Mouse (Mus musculus) MN1 (cell line): ENCODE data around the gene Fgd6.

ENCODE experiments used
- DNase-seq: peaks from one replicate; pipeline ENCODE4 v3.0.0-alpha.2; 2016; ENCODE audit warnings: low spot score

The Fgd6 gene

DNA sequence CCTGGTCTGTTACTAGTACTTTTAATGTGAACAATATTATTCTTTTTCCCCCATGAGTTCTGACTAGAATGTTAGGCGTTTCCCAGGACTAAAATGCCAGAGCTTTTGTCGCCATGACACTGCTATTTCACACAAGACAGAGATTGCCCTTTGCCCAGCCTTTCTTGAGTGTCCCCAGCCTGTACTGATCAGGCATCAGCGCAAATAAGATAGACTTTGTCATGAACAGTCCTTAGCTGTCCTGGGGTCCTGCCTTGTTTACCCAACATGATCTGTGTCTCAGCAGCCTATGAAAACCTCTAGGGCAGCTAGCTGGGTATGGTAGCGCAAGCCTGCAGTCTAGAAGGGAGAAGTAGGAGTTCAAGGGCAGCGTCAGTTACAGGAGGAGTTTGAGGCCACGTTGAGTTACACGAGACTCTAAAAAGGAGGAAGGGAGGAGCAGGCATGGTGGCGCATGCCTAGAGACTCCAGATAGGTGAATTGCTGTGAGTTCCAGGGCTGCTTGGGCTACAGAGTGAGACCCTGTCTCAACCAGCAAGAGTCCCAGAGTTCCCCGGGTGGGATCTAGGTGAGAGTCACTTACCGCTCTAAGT lies 103.2 kb downstream of the Fgd6 start:
- no peak for DNase-seq

DNA sequence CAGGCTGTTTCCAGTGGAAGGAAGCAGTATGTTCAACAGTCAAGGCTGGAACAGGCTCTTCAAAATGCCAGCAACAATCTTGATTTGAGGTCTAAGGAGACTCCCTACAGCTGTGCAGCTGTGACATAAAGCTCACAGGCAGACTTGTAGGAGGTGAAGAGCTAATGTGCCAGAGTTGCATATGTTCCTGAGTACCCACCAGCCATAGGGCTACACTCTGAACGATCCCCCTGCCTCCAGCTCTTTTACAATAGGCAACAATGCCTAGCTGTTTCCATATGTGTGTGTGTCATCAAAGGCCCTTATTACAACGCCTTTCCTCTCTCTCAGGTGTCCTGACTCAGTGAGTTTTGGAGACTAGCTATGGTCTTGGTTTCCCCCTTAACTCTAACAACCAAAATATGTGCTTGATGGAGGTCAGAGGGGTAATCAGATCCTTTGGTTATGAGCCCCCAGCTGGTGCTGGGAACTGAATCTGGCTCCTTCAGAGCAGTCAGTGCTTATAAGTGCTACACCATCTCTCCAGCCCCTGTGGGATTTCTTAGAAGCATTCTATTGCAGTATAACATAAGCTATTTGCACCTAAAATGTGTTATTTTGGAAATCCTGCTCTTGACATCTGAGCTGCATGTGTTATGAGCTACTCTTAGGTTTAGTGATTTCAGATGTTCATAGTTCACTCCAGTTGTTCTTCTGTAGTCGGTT lies 104.6 kb downstream of the Fgd6 start:
- DNase-seq: no peak

GRCm38 (mm10) chr10:94142427-94142826 lies 106.6 kb downstream of the Fgd6 start:
- no peak for DNase-seq

GRCm38 (mm10) chr10:94144581-94144980 lies 108.8 kb downstream of the Fgd6 start:
- DNase-seq: no peak

DNA sequence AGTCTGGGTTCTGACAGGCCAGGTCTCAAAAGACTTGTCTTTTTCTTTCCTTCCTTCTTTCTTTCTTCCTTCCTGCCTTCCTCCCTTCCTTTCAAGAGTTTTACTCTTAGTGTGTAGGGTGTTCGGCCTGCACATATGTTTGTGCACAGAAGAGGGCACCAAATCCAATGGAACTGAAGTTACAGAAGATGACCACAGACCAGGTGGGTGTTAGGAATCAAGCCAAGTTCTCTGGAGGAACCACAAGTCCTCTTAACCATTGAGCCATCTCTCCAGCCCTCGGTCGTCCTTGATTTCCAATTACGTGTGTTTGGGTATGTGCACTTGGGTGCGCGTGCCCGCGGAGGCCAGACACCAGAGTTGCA lies 111.6 kb downstream of the Fgd6 start:
- DNase-seq: peak; percentile 82

- peak; percentile 89 for DNase-seq
Measured at GRCm38 (mm10) chr10:94147756-94148531, 112.1 kb downstream of the Fgd6 start, which contains the start of gene Nr2c1. TSS of gene Nr2c1 (plus strand) at chr10:94148023.

DNA sequence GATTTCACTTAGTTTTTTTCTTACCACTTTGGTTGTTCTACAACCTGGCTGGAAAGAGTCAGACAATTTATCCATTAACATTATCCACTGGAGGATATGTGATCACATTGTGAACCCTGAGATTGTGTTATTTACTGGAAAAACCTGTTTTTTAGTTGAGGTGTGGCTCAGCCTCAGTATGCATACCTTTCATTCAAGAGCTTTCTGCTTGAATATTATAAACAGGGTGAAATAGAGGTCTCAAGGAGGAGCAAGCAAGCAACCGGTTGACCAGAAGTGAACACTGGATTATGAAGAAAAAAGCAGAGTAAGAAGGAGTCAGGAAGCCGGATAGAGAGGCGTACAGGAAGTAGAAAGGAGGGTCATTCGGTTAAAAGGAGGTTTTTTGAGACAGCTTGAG lies 115.7 kb downstream of the Fgd6 start:
- no peak for DNase-seq

- no peak for DNase-seq
Measured at GRCm38 (mm10) chr10:94153841-94154240, 118.0 kb downstream of the Fgd6 start.

DNA sequence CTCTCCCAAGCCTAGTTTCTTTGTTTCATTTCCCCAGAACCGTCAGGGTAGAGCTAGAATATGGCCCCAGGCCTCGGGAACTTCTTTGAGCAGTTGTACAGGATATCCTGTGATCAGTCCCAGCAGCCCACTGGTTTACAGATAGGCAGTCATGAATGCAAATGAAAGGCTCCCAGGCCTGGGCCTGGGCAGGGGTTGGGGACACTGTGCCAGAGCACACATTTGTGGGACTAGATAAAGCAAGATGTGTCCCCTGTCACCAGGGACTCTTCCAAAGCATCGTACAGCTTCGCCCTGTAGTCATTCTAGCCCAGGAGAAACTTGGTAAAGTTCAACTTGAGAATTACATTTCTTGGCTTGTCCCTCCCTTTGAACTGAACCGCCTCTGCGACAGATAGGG lies 123.2 kb downstream of the Fgd6 start:
- no peak for DNase-seq

DNA sequence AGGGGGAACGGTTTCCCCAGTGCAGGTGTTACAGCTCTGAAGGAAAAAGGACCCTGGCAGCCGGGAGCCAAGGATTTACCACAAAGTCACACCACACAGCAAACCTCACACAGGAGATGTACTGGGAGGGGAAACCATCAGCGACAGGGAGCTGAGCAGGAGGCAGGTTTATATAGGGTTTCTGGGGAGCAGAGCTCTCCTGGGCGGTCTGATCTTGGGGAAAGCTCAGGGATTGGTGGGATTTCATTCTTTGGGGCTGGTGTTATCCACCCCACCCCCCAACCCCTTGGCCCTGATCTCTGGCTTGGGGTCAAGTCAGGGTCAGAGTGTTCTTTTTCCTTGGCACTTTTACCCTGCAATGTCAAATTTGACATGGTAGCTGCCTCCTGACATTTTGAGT lies 123.6 kb downstream of the Fgd6 start:
- no peak for DNase-seq

DNA sequence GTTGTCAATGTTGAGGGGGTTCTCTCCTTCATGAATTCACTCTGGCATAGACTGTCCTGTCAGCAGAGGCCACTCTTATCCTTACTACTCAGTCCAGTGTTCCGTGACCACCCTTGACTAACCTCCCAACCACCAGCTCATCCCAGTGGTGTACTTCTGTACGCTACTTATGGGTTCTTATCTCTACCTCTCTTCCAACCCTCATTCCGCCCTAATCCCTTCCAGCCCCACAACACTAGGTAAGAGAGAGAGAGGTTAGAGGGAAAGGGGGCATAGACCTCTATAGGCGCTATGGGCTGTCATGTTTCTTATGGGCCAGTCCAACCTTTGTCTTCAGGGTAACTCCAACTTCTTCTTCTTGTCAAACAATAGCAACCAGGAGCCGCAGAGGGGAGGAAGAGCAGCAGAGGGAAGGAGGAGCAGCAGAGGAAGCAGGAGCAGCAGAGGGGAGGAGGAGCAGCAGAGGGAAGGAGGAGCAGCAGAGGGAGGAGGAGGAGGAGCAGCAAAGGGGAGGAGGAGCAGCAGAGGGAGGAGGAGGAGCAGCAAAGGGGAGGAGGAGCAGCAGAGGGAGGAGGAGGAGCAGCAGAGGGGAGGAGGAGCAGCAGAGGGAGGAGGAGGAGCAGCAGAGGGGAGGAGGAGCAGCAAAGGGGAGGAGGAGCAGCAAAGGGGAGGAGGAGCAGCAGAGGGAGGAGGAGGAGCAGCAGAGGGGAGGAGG lies 125.4 kb downstream of the Fgd6 start:
- no peak for DNase-seq

DNA sequence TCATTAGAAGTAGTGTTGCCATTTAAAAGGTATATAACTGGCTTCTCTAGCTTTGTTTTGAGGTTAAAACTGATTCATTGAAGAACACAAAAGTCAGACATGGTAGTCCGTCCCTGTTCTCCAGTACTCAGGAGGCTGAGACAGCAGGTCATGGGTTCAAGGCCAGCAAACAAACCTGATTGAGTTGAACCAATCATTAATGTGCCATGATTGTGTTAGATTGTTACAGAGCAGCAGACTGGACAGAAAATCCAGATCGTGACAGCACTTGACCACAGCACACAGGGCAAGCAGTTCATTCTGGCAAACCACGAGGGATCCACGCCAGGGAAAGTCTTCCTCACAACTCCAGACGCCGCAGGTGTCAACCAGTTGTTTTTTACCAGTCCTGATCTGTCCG lies 126.2 kb downstream of the Fgd6 start:
- DNase-seq: no peak

DNA sequence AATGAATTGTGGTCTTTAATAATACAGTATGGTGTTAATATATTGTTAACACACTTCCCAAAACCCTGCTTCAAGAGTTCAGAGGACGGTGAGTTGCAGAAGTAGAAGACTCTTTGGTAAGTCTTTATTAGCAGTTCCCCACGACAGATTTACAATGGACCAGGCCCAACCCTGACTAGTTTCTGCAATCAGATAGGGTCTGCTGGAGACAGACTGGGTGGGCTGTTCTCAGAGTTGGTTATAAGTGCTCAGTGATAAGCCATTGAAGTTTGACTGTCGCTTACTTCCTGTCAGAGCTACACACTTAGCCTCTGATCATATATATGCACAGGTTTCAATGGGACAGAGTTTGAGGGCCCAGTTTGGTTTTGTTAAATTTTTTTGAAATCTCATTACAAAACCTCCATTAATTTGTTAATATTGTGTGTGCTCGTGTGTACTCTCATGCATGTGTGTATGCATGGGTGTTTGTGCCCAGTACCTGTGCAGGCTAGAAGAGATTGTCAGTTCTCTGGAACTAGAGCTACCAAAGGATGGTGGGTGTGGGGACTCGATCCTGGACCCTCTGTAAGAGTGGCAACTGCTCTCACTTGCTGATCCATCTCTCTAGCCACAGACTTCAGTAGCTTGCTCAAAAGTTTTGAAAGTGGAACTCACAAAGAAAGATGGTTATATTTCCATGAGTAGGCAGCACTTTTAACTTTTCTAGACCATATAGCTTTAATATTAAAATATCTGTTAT lies 128.5 kb downstream of the Fgd6 start:
- DNase-seq: no peak

- DNase-seq: no peak
Measured at GRCm38 (mm10) chr10:94165426-94165825, 129.6 kb downstream of the Fgd6 start.

DNA sequence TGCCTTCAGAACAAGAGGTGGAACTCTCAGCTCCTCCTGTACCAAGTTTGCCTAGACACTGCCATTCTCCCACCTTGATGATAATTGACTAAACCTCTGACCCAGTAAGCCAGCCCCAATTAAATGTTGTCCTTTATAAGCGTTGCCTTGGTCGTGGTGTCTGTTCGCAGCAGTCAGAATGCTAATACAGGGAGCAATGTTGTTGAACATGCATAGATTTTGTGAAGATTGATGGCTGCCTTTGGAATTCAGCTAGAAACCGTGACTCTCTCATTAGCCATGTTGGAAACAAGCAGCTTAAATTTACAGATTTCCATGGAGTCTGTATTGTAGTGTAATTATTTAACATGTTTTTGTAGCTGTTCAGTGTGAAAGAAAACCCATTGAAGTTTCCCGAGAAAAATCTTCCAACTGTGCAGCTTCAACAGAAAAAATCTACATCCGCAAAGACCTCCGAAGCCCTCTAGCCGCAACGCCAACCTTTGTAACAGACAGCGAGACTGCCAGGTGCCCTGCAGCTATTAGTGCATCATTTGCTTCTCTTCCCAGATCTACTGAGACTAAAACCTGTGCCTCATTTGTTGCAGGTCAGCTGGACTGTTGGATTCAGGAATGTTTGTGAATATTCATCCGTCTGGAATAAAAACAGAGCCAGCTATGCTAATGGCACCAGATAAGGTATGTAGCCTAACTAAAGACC lies 131.4 kb downstream of the Fgd6 start:
- DNase-seq: no peak

DNA sequence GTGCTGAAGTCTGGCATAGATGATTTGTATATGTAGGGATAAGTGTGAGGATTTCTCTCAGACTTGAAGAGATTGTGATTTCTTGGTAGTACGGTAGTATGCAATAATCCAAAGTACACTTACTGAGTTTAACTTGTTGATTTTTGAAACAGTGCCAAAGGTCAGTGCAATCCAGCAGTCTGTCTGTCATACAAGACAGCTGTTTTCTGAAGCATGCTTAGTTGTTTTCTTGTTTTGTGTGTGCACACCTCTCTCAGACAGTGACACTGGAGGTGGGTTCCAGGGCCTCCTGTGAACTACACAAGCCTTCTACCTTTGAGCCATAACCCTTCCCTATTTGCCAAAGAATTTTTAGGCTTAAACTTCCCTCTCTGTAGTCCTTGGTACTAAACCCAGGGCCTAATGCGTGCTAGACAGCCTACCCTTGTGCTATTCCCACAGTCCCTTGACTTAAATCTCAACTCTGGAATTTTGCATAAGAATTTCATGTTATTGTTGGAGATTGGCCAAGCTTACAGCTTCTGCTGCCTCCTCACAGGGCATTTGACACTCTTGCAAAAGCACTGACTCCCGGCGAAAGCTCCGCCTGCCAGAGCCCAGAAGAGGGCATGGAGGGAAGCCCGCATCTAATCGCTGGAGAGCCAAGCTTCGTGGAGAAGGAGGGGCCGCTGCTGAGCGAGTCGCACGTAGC lies 135.8 kb downstream of the Fgd6 start:
- DNase-seq: no peak

DNA sequence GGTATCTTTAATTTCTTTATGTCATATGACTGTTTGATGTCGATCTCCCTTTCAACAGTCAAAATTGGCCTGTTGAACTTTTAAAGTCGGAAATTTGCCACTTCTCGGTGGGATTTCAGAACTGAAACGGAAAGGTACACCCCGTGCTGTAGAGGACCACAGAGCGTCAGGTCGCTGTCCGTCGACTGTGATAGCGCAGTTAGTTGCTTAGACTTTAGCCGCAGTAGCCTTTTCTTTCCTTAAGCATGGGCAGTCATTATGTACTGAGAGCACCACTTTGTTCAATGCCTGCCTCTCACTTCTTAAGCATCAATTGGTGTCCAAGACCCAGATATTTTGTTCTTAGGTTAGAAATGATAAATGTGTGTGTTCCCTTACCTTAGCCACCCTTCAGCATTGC lies 136.3 kb downstream of the Fgd6 start:
- DNase-seq: no peak

GRCm38 (mm10) chr10:94172706-94173105 lies 136.9 kb downstream of the Fgd6 start:
- no peak for DNase-seq

DNA sequence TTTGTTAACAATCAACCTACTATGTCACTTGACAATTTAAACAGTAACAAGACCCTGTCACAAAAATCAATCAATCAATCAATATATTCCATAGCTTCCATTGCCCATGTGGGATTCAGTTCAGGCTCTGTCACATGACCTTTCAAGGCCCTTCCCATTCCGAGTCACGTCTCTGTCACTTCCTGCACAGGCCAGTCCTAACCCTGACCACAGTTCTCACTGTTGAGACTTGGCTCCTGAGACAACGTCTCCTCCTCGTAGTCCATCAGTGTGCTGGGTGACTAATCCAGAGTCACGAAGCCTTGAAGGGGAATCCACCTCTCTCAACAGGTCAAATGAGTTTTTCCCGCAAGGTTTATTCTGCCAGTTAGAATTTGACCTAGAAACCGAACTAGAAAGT lies 138.9 kb downstream of the Fgd6 start:
- no peak for DNase-seq

DNA sequence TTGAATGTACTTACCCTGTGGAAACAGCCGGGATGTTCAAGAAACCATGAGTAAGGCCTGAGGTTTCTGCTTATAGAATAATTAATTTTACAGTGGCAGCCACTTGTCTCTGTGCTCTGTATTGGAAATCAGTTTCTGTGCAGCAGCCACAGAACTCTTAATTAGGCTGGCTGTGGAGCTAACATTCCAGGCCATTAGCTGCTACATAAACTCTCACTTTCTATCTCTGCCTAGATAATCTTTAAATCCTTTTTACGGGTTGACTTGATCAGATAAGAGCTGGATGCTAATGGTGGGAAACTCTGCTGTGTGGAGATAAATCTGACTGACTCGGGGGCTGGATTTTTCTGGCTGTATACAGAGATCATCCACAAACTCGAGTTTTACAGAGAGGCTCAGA lies 147.4 kb downstream of the Fgd6 start:
- DNase-seq: peak; percentile 34
